Mouse (Mus musculus): ENCODE results near the gene Higd1a. TPM values are rescaled to one million over a fixed set of nuclear protein-coding genes. Genes with fewer than 3 reads are reported as not detected.

Gene Higd1a
- polyA plus RNA-seq, 1 experiment from 2014 or later, result 144 TPM

DNA sequence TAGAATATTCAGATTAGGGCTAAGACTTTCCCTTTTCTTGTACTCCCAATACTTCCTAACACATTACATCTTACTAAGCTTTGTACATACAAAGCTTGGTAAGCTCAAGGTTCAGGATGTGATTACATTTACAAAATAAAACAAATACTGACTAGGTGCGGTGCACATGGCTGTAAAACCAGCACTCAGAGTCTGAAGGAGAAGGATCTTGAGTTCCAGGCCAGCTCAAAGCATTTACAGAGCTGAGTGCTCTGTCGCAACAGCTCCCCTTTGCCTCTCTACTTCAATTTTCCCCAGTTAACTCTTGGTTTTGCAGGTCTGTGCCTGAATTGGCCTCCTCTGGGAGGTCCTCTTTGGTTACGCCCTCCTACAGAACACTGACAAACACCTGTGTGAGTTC is 3.9 kb downstream of the Higd1a start:
- Histone ChIP-seq H3K9me3 (replicated peaks) (no peaks in the 10 kb centered on the region), H3K36me3 (peaks cover 15% of the 10 kb centered on the region), H3K27me3 (no peaks in the 10 kb centered on the region), H3K4me1 (peaks cover 11% of the 10 kb centered on the region), H3K4me3 (no peak overlapping the region), H3K4me2 (replicated peaks) (no peak overlapping the region), H3K9ac (no peak overlapping the region), H3K27ac (no peak overlapping the region)
- ATAC-seq (ENCODE audit: low FRiP score), result no peak
- WGBS, result 94% methylated on average over 3 of the region's 3 CpGs

DNA sequence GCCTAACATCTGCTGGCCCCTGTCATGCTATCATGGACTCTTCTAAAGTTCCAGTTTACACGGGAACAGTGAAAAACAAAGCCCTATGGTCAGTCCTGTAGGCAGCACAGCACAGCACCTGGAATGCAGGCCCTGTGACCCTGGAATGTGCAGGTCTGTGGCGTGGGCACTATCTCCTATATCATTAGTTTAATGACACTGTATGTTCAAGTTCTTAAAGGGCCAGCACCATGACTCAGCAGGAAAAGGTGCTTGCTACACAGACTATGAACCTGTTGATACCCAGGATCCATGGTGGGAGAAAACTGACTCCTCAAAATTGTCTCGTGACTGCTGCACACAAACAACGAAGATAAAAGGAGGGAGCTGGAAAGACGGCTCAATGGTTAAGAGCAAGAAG is 10.3 kb downstream of the Higd1a start:
- no peak for ATAC-seq (ENCODE audit: low FRiP score)
- Histone ChIP-seq H3K4me3 (no peak overlapping the region), H3K27me3 (no peaks in the 10 kb centered on the region), H3K4me1 (no peaks in the 10 kb centered on the region), H3K4me2 (replicated peaks) (no peak overlapping the region), H3K9ac (no peak overlapping the region), H3K36me3 (peaks cover 30% of the 10 kb centered on the region), H3K27ac (no peak overlapping the region), H3K9me3 (replicated peaks) (no peaks in the 10 kb centered on the region; the same call in 1 of the 2 replicates)
- 78% methylated on average over 5 of the region's 5 CpGs for WGBS

GRCm38 (mm10) chr9:121847138-121847537 is 11.0 kb downstream of the Higd1a start:
- ATAC-seq (ENCODE audit: low FRiP score), result no peak
- 97% methylated on average over 4 of the region's 4 CpGs for WGBS

GRCm38 (mm10) chr9:121846526-121847118 is 11.5 kb downstream of the Higd1a start:
- no peak overlapping the region for H3K4me2 ChIP-seq (replicated peaks)
- 60% methylated on average over 10 of the region's 10 CpGs for WGBS
- H3K4me1 ChIP-seq, result no peaks in the 10 kb centered on the region
- no peak overlapping the region for H3K4me3 ChIP-seq
- no peak overlapping the region for H3K27ac ChIP-seq
- peaks cover 25% of the 10 kb centered on the region for H3K36me3 ChIP-seq
- H3K9me3 ChIP-seq (replicated peaks), result no peaks in the 10 kb centered on the region; the same call in 1 of the 2 replicates
- H3K9ac ChIP-seq, result no peak overlapping the region
- no peaks in the 10 kb centered on the region; the same call in 1 of the 2 replicates for H3K27me3 ChIP-seq
- 0 out of 2 replicates have a peak, but pooled peaks have one; percentile 19 for ATAC-seq (ENCODE audit: low FRiP score)

More at GRCm38 (mm10) chr9:121847138-121847537, 11.0 kb downstream of the Higd1a start:
- no peak overlapping the region for H3K27ac ChIP-seq
- no peaks in the 10 kb centered on the region; the same call in 1 of the 2 replicates for H3K9me3 ChIP-seq (replicated peaks)
- H3K9ac ChIP-seq, result no peak overlapping the region
- H3K36me3 ChIP-seq, result peaks cover 30% of the 10 kb centered on the region
- H3K27me3 ChIP-seq, result no peaks in the 10 kb centered on the region
- H3K4me3 ChIP-seq, result no peak overlapping the region
- no peak overlapping the region for H3K4me2 ChIP-seq (replicated peaks)
- H3K4me1 ChIP-seq, result no peaks in the 10 kb centered on the region

DNA sequence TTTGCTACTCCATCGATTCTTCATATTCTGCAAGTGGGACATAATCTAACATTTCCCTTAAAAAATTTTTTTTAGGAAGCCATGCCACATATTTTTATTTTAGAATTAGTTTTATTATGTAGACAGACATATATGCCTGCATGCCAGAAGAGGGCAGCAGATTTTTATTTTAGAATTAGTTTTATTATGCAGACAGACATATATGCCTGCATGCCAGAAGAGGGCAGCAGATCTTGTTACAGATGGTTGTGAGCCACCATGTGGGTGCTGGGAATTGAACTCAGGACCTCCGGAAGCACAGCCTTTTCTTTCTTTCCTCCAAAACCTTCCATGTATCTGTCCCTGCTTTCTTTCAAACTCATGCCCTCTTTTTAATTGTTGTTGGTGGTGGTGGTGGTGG is 15.2 kb downstream of the Higd1a start:
- Histone ChIP-seq H3K36me3 (peaks cover 6% of the 10 kb centered on the region; the same call in 1 of the 2 replicates), H3K9ac (no peak overlapping the region), H3K4me1 (peaks cover 7% of the 10 kb centered on the region), H3K27ac (no peak overlapping the region), H3K4me2 (replicated peaks) (no peak overlapping the region), H3K4me3 (no peak overlapping the region), H3K27me3 (no peaks in the 10 kb centered on the region; the same call in 1 of the 2 replicates), H3K9me3 (replicated peaks) (no peaks in the 10 kb centered on the region; the same call in 1 of the 2 replicates)
- ATAC-seq (ENCODE audit: low FRiP score), result no peak
- WGBS, result 99% methylated on average over 2 of the region's 2 CpGs

- no peak overlapping the region for H3K27ac ChIP-seq
- peak overlapping the region; percentile 43 for H3K4me3 ChIP-seq
- H3K9me3 ChIP-seq (replicated peaks), result peaks cover 7% of the 10 kb centered on the region; the same call in 1 of the 2 replicates
- H3K9ac ChIP-seq, result peak overlapping the region; percentile 29
- no peaks in the 10 kb centered on the region; the same call in 1 of the 2 replicates for H3K27me3 ChIP-seq
- peak overlapping the region; percentile 56 for H3K4me2 ChIP-seq (replicated peaks)
- no peaks in the 10 kb centered on the region for H3K36me3 ChIP-seq
- H3K4me1 ChIP-seq, result peaks cover 7% of the 10 kb centered on the region
- 32% methylated on average over 7 of the region's 7 CpGs for WGBS
- ATAC-seq (ENCODE audit: low FRiP score), result peak; percentile 67
Measured at GRCm38 (mm10) chr9:121839622-121839965, 18.6 kb downstream of the Higd1a start.

GRCm38 (mm10) chr9:121838829-121839621 is 19.1 kb downstream of the Higd1a start, which contains the start of gene Ccdc13:
Gene Ccdc13 (minus strand): TSS chr9:121839461.
- WGBS, result 4% methylated on average over 61 of the region's 61 CpGs
- H3K4me1 ChIP-seq, result peaks cover 7% of the 10 kb centered on the region
- peak within 1 kb of the TSS; percentile 56 for H3K4me2 ChIP-seq (replicated peaks)
- H3K9me3 ChIP-seq (replicated peaks), result peaks cover 7% of the 10 kb centered on the region; the same call in 1 of the 2 replicates
- no peak within 1 kb of the TSS for H3K27ac ChIP-seq
- H3K27me3 ChIP-seq, result no peaks in the 10 kb centered on the region; the same call in 1 of the 2 replicates
- peak; percentile 92 for ATAC-seq (ENCODE audit: low FRiP score)
- H3K4me3 ChIP-seq, result peak within 1 kb of the TSS; percentile 43
- H3K36me3 ChIP-seq, result no peaks in the 10 kb centered on the region
- peak within 1 kb of the TSS; percentile 29 for H3K9ac ChIP-seq

GRCm38 (mm10) chr9:121838008-121838407 is 20.2 kb downstream of the Higd1a start:
- Histone ChIP-seq H3K4me1 (peaks cover 7% of the 10 kb centered on the region), H3K4me2 (replicated peaks) (no peak overlapping the region), H3K27ac (no peak overlapping the region), H3K36me3 (no peaks in the 10 kb centered on the region), H3K9me3 (replicated peaks) (peaks cover 7% of the 10 kb centered on the region; the same call in 1 of the 2 replicates), H3K4me3 (no peak overlapping the region), H3K27me3 (no peaks in the 10 kb centered on the region; the same call in 1 of the 2 replicates), H3K9ac (no peak overlapping the region)
- ATAC-seq (ENCODE audit: low FRiP score), result no peak
- WGBS, result 92% methylated on average over 6 of the region's 6 CpGs

GRCm38 (mm10) chr9:121833825-121834224 is 24.3 kb downstream of the Higd1a start:
- Histone ChIP-seq H3K9me3 (replicated peaks) (peaks cover 7% of the 10 kb centered on the region; the same call in 1 of the 2 replicates), H3K9ac (no peak overlapping the region), H3K36me3 (no peaks in the 10 kb centered on the region), H3K27me3 (no peaks in the 10 kb centered on the region), H3K27ac (no peak overlapping the region), H3K4me3 (no peak overlapping the region), H3K4me1 (peaks cover 3% of the 10 kb centered on the region), H3K4me2 (replicated peaks) (no peak overlapping the region)
- no peak for ATAC-seq (ENCODE audit: low FRiP score)
- WGBS, result 83% methylated on average over 11 of the region's 11 CpGs

GRCm38 (mm10) chr9:121830956-121831293 is 27.2 kb downstream of the Higd1a start:
- Histone ChIP-seq H3K27ac (no peak overlapping the region), H3K4me3 (no peak overlapping the region), H3K4me1 (no peaks in the 10 kb centered on the region), H3K9me3 (replicated peaks) (peaks cover 7% of the 10 kb centered on the region; the same call in 1 of the 2 replicates), H3K36me3 (no peaks in the 10 kb centered on the region), H3K27me3 (no peaks in the 10 kb centered on the region), H3K9ac (no peak overlapping the region), H3K4me2 (replicated peaks) (no peak overlapping the region)
- WGBS, result 26% methylated on average over 6 of the region's 6 CpGs
- peak; percentile 62; the same call in 1 of the 2 replicates for ATAC-seq (ENCODE audit: low FRiP score)

DNA sequence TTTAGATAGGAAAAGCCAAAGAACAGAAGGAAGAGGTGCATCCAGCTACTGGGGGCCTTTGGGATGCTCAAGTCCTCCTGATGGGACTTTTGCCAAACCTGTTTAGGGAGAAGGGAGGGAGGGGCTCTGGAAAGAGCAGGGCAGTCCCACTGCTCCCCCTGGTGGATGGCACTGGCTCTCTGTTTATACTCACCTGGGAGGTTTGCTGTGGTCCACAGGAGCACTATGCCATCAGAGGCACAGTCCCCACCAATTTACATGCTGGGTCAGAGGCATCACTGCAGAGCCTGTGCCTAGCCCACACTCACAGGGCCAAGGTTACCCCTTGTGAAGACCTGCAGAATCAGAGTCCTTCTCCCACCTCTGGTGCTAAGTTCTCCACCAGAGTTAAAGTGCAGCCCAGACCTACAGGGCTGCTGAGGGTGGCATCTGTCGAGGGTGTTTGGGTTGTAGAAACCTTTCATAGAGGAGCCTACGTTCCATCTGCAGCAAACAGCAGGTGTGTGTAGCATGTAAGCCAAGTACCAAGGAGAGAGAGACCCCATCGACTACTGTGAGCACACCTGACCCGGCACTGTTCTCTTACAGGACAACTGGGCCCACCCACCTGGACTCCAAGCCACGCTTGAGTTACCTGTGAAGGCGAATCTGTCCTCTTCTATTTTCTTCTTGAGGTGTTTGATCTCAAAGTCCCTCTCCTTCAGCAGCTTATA is 27.8 kb downstream of the Higd1a start:
- Histone ChIP-seq H3K27ac (no peak overlapping the region), H3K36me3 (no peaks in the 10 kb centered on the region), H3K9ac (no peak overlapping the region), H3K4me3 (no peak overlapping the region), H3K9me3 (replicated peaks) (peaks cover 3% of the 10 kb centered on the region; the same call in 1 of the 2 replicates), H3K4me2 (replicated peaks) (no peak overlapping the region), H3K4me1 (no peaks in the 10 kb centered on the region), H3K27me3 (no peaks in the 10 kb centered on the region)
- WGBS, result 69% methylated on average over 6 of the region's 6 CpGs
- ATAC-seq (ENCODE audit: low FRiP score), result no peak; the same call in 1 of the 2 replicates

Measured in hindbrain, embryonic 12.5 days (tissue).